In the genomic region with DNA sequence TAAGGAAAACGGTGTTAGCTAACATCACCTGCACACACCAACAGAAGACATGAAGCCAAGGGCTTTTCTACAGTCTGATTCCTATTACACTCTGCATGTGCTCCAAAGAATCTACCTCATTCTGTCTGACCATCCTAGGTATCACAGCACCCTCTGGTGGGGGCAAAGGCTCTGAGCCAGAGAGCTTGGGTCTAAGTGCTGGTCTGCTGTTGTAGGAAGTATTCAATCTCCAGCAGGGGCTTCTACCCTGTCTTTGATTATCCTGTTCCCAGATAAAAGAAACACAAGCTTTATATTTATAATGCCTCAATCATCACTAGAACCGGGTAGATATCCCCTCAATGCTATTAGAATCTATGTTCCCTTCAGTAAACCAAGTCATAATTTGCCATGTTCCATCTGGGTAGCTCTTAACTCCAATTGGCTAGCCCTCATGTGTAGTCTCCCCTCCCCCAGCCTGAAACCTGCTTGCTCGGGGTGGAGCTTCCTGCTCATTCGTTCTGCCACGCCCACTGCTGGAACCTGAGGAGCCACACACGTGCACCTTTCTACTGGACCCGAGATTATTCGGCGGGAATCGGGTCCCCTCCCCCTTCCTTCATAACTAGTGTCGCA, we compare ENCODE assay signal across 7 mouse cellular contexts. TPM values are rescaled to one million over a fixed set of nuclear protein-coding genes. Genes with fewer than 3 reads are reported as not detected.
A peak's percentile ranks its signal among the peaks of the same experiment; 100 is the strongest.
DNase-seq lines count a peak whose midpoint lies in the region; ATAC-seq and TF ChIP-seq lines count a peak whose summit lies in the region.
"Not testable (repeated sequence)": the region's sequence is repeated elsewhere in the genome, so short reads cannot be mapped to it uniquely, and the experiment has no call there.

No protein-coding gene starts in this region.

- H3K27me3 ChIP-seq in limb, embryonic 14.5 days (ENCODE audit: control insufficient read depth, insufficient read depth, low read length); small intestine, adult 2 months (ENCODE audit: control insufficient read depth, insufficient read depth, low read length): not testable (repeated sequence)

- H3K9ac ChIP-seq in limb, embryonic 14.5 days (ENCODE audit: low read depth, low read length, severe bottlenecking) = not testable (repeated sequence)

- TF ChIP-seq CTCF in small intestine, adult 2 months (IDR thresholded peaks at IDR 0.05; ENCODE audit: extremely low read depth, insufficient read length, insufficient replicate concordance, low read depth, low read length) = peak; percentile 62; the same call in 1 of the 2 replicates

- ATAC-seq in granulocyte monocyte progenitor cell, adult 5-6 weeks (replicated peaks; ENCODE audit: poor library complexity, severe bottlenecking) = peak; percentile 100
- ATAC-seq in inflammation-experienced regulatory T-cells, adult 6 months = peak; percentile 93
- peak; percentile 89 for ATAC-seq in limb, embryonic 14.5 days (ENCODE audit: low FRiP score, low read depth)

- DNase-seq in ZHBTc4 (ENCODE audit: low read depth, low spot score) = peak; percentile 76
- peak; percentile 94 for DNase-seq in embryo, embryonic 10 days (ENCODE audit: low spot score)
- DNase-seq in limb, embryonic 14.5 days (ENCODE audit: low spot score) = peak; percentile 59
- peak; percentile 71 for DNase-seq in mesoderm, embryonic 11.5 days (ENCODE audit: low read depth, low spot score)

- H3K4me2 ChIP-seq in limb, embryonic 14.5 days (replicated peaks; ENCODE audit: low read depth, low read length, severe bottlenecking) = peak overlapping the region; percentile 34

- not testable (repeated sequence) for H3K36me3 ChIP-seq in limb, embryonic 14.5 days (ENCODE audit: control insufficient read depth, insufficient read depth, low read length); small intestine, adult 2 months (ENCODE audit: control insufficient read depth, insufficient read depth, low read length)

- not testable (repeated sequence) for H3K4me1 ChIP-seq in limb, embryonic 14.5 days (ENCODE audit: control insufficient read depth, insufficient read depth, low read length); small intestine, adult 2 months (ENCODE audit: control insufficient read depth, insufficient read depth, insufficient read length, low read length)

- WGBS in limb, embryonic 14.5 days = 3% methylated on average over 4 of the region's 11 CpGs
- 2% methylated on average over 6 of the region's 11 CpGs for WGBS in small intestine, adult 2 months

- not testable (repeated sequence) for H3K27ac ChIP-seq in limb, embryonic 14.5 days (replicated peaks; ENCODE audit: low read depth, low read length); small intestine, adult 2 months (ENCODE audit: insufficient read depth, low read depth, low read length)

- H3K4me3 ChIP-seq in limb, embryonic 14.5 days (replicated peaks; ENCODE audit: low read length) = 0 out of 2 replicates have a peak overlapping the region, but pooled peaks have one; percentile 14
- H3K4me3 ChIP-seq in small intestine, adult 2 months (ENCODE audit: low read depth, low read length) = not testable (repeated sequence)

- TF ChIP-seq POLR2A in limb, embryonic 14.5 days (IDR thresholded peaks at IDR 0.05; ENCODE audit: borderline replicate concordance, extremely low read depth, insufficient read depth, insufficient read length); small intestine, adult 2 months (IDR thresholded peaks at IDR 0.05; ENCODE audit: low read depth, low read length): not testable (repeated sequence)

- H3K9me3 ChIP-seq in limb, embryonic 14.5 days (ENCODE audit: control insufficient read depth, low read length) = not testable (repeated sequence)

RNA-seq across cellular contexts. Expression of a gene that starts 14.3 kb away (rescaled TPM):
- not detected in 2 replicates for total RNA-seq in granulocyte monocyte progenitor cell, adult 5-6 weeks (2014; fragmentation: Nextera tagmentation)
- total RNA-seq in granulocyte monocyte progenitor cell, adult 5-6 weeks (2017) = 0.21 and 0.26 TPM in 2 replicates
- under 1 TPM in 2 of 3 experiments, not detected in 1; 0.31 to 0.47 TPM for polyA plus RNA-seq in inflammation-experienced regulatory T-cells, adult 6 months (2017; shearing (Covaris generic))
- polyA plus RNA-seq in limb, embryonic 14.5 days (2012; rRNA removed) = 0.58 and 0.70 TPM in 2 replicates
- 0.19 and 0.39 TPM in 2 replicates for polyA plus RNA-seq in limb, embryonic 14.5 days (2014; fragmentation: Nextera tagmentation; extraction: Ambion mirVana)
- polyA plus RNA-seq in small intestine, adult 2 months (2012; rRNA removed) = 0.04 TPM in 2 replicates

RNA-seq across cellular contexts. Expression of a gene that starts 15.4 kb away (rescaled TPM):
- 4,964 and 5,314 TPM in 2 replicates for total RNA-seq in granulocyte monocyte progenitor cell, adult 5-6 weeks (2014; fragmentation: Nextera tagmentation)
- 4,316 and 4,490 TPM in 2 replicates for total RNA-seq in granulocyte monocyte progenitor cell, adult 5-6 weeks (2017)
- 1,000 to 10,000 TPM; 4,797 to 7,885 (median 7,790) TPM for polyA plus RNA-seq in inflammation-experienced regulatory T-cells, adult 6 months (2017; shearing (Covaris generic))
- polyA plus RNA-seq in limb, embryonic 14.5 days (2012; rRNA removed) = 2,190 and 2,685 TPM in 2 replicates
- polyA plus RNA-seq in limb, embryonic 14.5 days (2014; fragmentation: Nextera tagmentation; extraction: Ambion mirVana) = 2,459 and 2,604 TPM in 2 replicates
- 364 and 436 TPM in 2 replicates for polyA plus RNA-seq in small intestine, adult 2 months (2012; rRNA removed)

RNA-seq across cellular contexts. Expression of a gene that starts 29.2 kb away (rescaled TPM):
- 25.2 and 31.1 TPM in 2 replicates for total RNA-seq in granulocyte monocyte progenitor cell, adult 5-6 weeks (2014; fragmentation: Nextera tagmentation)
- total RNA-seq in granulocyte monocyte progenitor cell, adult 5-6 weeks (2017) = 16.5 and 22.9 TPM in 2 replicates
- 10 to 100 TPM in 1 of 3 experiments, 1 to 10 TPM in 2; 8.6 to 12.8 (median 8.9) TPM for polyA plus RNA-seq in inflammation-experienced regulatory T-cells, adult 6 months (2017; shearing (Covaris generic))
- polyA plus RNA-seq in limb, embryonic 14.5 days (2012; rRNA removed) = 16.3 and 18.8 TPM in 2 replicates
- 13.0 and 16.4 TPM in 2 replicates for polyA plus RNA-seq in limb, embryonic 14.5 days (2014; fragmentation: Nextera tagmentation; extraction: Ambion mirVana)
- 0.19 and 0.57 TPM in 2 replicates for polyA plus RNA-seq in small intestine, adult 2 months (2012; rRNA removed)

RNA-seq across cellular contexts. Expression of a gene that starts 29.3 kb away (rescaled TPM):
- total RNA-seq in granulocyte monocyte progenitor cell, adult 5-6 weeks (2014; fragmentation: Nextera tagmentation) = 4.0 and 7.1 TPM in 2 replicates
- 4.6 and 5.7 TPM in 2 replicates for total RNA-seq in granulocyte monocyte progenitor cell, adult 5-6 weeks (2017)
- 1 to 10 TPM; 1.3 to 2.0 (median 1.6) TPM for polyA plus RNA-seq in inflammation-experienced regulatory T-cells, adult 6 months (2017; shearing (Covaris generic))
- 21.2 and 23.9 TPM in 2 replicates for polyA plus RNA-seq in limb, embryonic 14.5 days (2012; rRNA removed)
- 17.9 and 18.9 TPM in 2 replicates for polyA plus RNA-seq in limb, embryonic 14.5 days (2014; fragmentation: Nextera tagmentation; extraction: Ambion mirVana)
- 3.0 and 3.1 TPM in 2 replicates for polyA plus RNA-seq in small intestine, adult 2 months (2012; rRNA removed)

RNA-seq across cellular contexts. Expression of a gene that starts 49.6 kb away (rescaled TPM):
- total RNA-seq in granulocyte monocyte progenitor cell, adult 5-6 weeks (2014; fragmentation: Nextera tagmentation) = 2.2 and 2.9 TPM in 2 replicates
- 0.95 and 1.2 TPM in 2 replicates for total RNA-seq in granulocyte monocyte progenitor cell, adult 5-6 weeks (2017)
- 1 to 10 TPM; 2.3 to 4.8 (median 3.7) TPM for polyA plus RNA-seq in inflammation-experienced regulatory T-cells, adult 6 months (2017; shearing (Covaris generic))
- 57.7 and 78.8 TPM in 2 replicates for polyA plus RNA-seq in limb, embryonic 14.5 days (2012; rRNA removed)
- 39.1 and 42.0 TPM in 2 replicates for polyA plus RNA-seq in limb, embryonic 14.5 days (2014; fragmentation: Nextera tagmentation; extraction: Ambion mirVana)
- polyA plus RNA-seq in small intestine, adult 2 months (2012; rRNA removed) = 2.1 and 3.4 TPM in 2 replicates
